Mouse (Mus musculus) bone marrow macrophage, adult 2 months (primary cell): ENCODE measurements at regions not wholly inside any gene's neighbourhood (a gene's known extent, or its start where the extent isn't known, plus 50 kb on each side); places are given as distances from the start of the nearest gene placed in this dataset.

Source experiments
- CTCF ChIP-seq: IDR thresholded peaks from 2 replicates; pipeline ENCODE4 v1.5.1; 2012; ENCODE audit warnings: low read depth, mild to moderate bottlenecking, low read length, moderate library complexity
- POLR2A ChIP-seq: IDR thresholded peaks from 2 replicates; pipeline ENCODE4 v1.6.1; 2012; ENCODE audit warnings: mild to moderate bottlenecking, low read depth, low read length, borderline replicate concordance

GRCm38 (mm10) chr2:169445371-169445770 is 142.2 kb downstream of the Gm11011 start:
- TF ChIP-seq POLR2A (no peak), CTCF (no peak)
